Mouse (Mus musculus) kidney, adult 2 months (tissue): ENCODE measurements at regions not wholly inside any gene's neighbourhood (a gene's known extent, or its start where the extent isn't known, plus 50 kb on each side); places are given as distances from the start of the nearest gene placed in this dataset.

Source experiments
- CTCF ChIP-seq: fragments of 200-500 bp; conservative IDR thresholded peaks from 2 replicates; pipeline ENCODE4 v1.5.1; 2011; ENCODE audit warnings: low read depth, mild to moderate bottlenecking, control low read depth, low read length, moderate library complexity, mixed read lengths; ENCODE audit not compliant: insufficient read depth, insufficient read length
- POLR2A ChIP-seq: fragments of 200-500 bp; IDR thresholded peaks from one replicate; pipeline ENCODE4 v1.6.1; 2011; ENCODE audit warnings: low read depth, low read length, control low read depth

DNA sequence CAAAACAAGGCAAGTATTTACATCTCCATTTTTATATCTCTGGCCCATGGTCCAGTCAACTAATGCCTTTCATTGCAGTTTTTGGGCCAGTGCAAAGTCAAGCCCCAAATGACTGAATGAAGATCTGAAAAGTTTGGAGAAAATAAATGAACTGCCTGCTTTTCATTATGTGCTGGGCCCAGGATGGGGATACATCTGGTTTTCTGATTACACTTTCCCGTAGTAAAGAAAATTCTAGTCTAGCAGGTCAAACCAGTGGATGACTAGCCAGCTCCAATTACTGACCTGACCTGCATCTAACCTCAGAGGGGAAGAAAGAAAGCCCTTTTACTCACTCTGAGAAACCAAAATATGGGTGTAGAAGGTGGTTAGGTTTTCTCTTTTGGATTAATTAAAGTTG is 404.7 kb downstream of the Efnb2 start:
- TF ChIP-seq POLR2A (no peak), CTCF (no peak)
